Mouse (Mus musculus): Measurements from ENCODE around the gene Gatc. TPM values are rescaled to one million over a fixed set of nuclear protein-coding genes. Genes with fewer than 3 reads are reported as not detected.

Gene Gatc
- polyA plus RNA-seq, 1 experiment from 2014 or later = 37.0 TPM

GRCm38 (mm10) chr5:115326875-115327609, 13.9 kb downstream of the Gatc start, which contains the start of gene Srsf9:
TSS of gene Srsf9 (plus strand) at chr5:115327177.
- Histone ChIP-seq H3K9me3 (replicated peaks; ENCODE audit: control insufficient read depth, low read length) (no peaks in the 10 kb centered on the region), H3K27me3 (ENCODE audit: control insufficient read depth, insufficient read depth, low read length) (no peaks in the 10 kb centered on the region), H3K4me1 (ENCODE audit: control insufficient read depth, insufficient read depth, low read length) (peaks cover 5% of the 10 kb centered on the region; the same call in 1 of the 2 replicates), H3K36me3 (replicated peaks; ENCODE audit: control insufficient read depth, insufficient read depth, low read depth, low read length) (peaks cover 6% of the 10 kb centered on the region), H3K9ac (replicated peaks; ENCODE audit: low read length) (peak within 1 kb of the TSS; percentile 92), H3K4me3 (ENCODE audit: low read depth, low read length) (peak within 1 kb of the TSS; percentile 91), H3K4me2 (ENCODE audit: low read depth, low read length) (peak within 1 kb of the TSS; percentile 72), H3K27ac (replicated peaks; ENCODE audit: low read depth, low read length) (peak within 1 kb of the TSS; percentile 91)
- peak; percentile 95 for DNase-seq (ENCODE audit: low spot score)
- peak; percentile 91 for ATAC-seq (replicated peaks; ENCODE audit: insufficient number of reproducible peaks, low FRiP score, low TSS enrichment, low read depth)
- WGBS = 0% methylated on average over 79 of the region's 97 CpGs

DNA sequence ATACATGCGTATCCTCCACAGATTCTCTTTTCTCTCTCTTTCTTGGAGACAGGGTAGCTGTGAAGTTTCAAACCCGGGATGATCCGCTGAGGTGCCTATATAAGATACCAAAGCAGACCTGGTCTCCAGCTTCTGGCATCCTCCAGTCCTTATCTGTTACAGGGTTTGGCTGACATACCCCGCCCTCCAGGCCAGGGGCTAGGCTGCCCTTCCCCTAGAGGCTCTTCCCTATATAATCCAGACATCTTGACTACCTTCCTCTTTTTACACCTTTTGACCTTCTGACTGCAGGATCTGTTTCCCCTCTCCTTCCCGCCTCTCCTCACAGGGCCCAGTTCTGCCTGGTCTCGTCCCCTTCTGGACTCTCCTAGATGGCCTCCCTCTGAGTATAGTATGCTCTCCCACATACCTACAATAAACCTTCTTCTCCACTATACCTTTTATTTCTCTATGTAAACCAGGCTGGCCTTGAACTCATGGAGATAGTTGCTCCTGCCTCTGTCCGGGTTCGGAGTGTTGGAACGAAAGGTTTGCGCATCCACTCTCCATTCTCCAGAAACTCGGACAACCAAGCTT, 14.6 kb downstream of the Gatc start:
- 31% methylated on average over 11 of the region's 11 CpGs for WGBS
- Histone ChIP-seq H3K36me3 (replicated peaks; ENCODE audit: control insufficient read depth, insufficient read depth, low read depth, low read length) (peaks cover 4% of the 10 kb centered on the region), H3K27me3 (ENCODE audit: control insufficient read depth, insufficient read depth, low read length) (no peaks in the 10 kb centered on the region), H3K4me3 (ENCODE audit: low read depth, low read length) (peak overlapping the region; percentile 91), H3K4me1 (ENCODE audit: control insufficient read depth, insufficient read depth, low read length) (peaks cover 5% of the 10 kb centered on the region; the same call in 1 of the 2 replicates), H3K9ac (replicated peaks; ENCODE audit: low read length) (peak overlapping the region; percentile 92), H3K9me3 (replicated peaks; ENCODE audit: control insufficient read depth, low read length) (no peaks in the 10 kb centered on the region), H3K4me2 (ENCODE audit: low read depth, low read length) (peak overlapping the region; percentile 64), H3K27ac (replicated peaks; ENCODE audit: low read depth, low read length) (peak overlapping the region; percentile 91)
- ATAC-seq (replicated peaks; ENCODE audit: insufficient number of reproducible peaks, low FRiP score, low TSS enrichment, low read depth) (peak; percentile 60), DNase-seq (ENCODE audit: low spot score) (no peak)

GRCm38 (mm10) chr5:115319004-115319940, 21.7 kb downstream of the Gatc start:
- Histone ChIP-seq H3K4me3 (ENCODE audit: low read depth, low read length) (peak overlapping the region; percentile 28), H3K36me3 (replicated peaks; ENCODE audit: control insufficient read depth, insufficient read depth, low read depth, low read length) (no peaks in the 10 kb centered on the region), H3K27me3 (ENCODE audit: control insufficient read depth, insufficient read depth, low read length) (no peaks in the 10 kb centered on the region), H3K4me2 (ENCODE audit: low read depth, low read length) (peak overlapping the region; percentile 63), H3K27ac (replicated peaks; ENCODE audit: low read depth, low read length) (peak overlapping the region; percentile 22; the same call in 1 of the 2 replicates), H3K9me3 (replicated peaks; ENCODE audit: control insufficient read depth, low read length) (no peaks in the 10 kb centered on the region), H3K9ac (replicated peaks; ENCODE audit: low read length) (peak overlapping the region; percentile 42), H3K4me1 (ENCODE audit: control insufficient read depth, insufficient read depth, low read length) (peaks cover 11% of the 10 kb centered on the region)
- DNase-seq (ENCODE audit: low spot score) (peak; percentile 82), ATAC-seq (replicated peaks; ENCODE audit: insufficient number of reproducible peaks, low FRiP score, low TSS enrichment, low read depth) (peak; percentile 61; the same call in 1 of the 2 replicates)
- under 1% methylated on average over 22 of the region's 22 CpGs for WGBS

DNA sequence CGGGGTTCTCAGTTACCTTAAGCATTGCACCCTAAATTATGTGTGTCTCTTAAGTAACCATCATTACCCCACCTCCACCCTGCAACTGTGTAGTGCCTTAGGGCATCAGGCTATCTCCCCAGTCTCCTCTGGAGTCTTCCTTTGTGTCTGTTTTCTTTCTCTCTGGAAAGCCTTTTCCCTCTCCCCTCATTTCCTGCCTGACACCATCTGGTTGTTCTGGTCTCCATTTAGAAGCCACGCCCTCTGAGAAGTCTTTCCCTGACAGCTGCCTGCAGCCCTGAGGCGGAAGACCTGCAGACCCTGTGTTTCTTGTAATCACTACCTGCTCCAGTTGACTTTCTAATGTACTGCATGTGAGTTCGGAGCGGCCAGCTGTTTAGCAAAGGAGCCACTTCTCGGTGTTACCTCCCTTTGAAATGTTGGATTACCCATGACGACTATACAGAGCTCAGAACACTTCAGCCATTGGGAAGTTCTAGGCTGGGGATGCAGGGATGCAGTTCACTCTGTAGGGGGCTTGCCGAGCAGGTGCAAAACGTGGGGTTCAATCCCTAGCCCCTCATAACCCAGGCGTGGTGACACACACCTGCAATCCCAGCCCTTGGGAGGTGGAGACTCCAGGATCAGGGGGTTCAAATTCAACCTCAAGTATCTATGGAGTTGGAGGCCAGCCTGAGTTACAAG, 23.2 kb downstream of the Gatc start:
- H3K4me2 ChIP-seq (ENCODE audit: low read depth, low read length) = no peak overlapping the region

GRCm38 (mm10) chr5:115316968-115317644, 23.9 kb downstream of the Gatc start:
- Histone ChIP-seq H3K27ac (replicated peaks; ENCODE audit: low read depth, low read length) (peak overlapping the region; percentile 82), H3K36me3 (replicated peaks; ENCODE audit: control insufficient read depth, insufficient read depth, low read depth, low read length) (no peaks in the 10 kb centered on the region), H3K4me1 (ENCODE audit: control insufficient read depth, insufficient read depth, low read length) (peaks cover 11% of the 10 kb centered on the region), H3K9me3 (replicated peaks; ENCODE audit: control insufficient read depth, low read length) (no peaks in the 10 kb centered on the region), H3K4me3 (ENCODE audit: low read depth, low read length) (no peak overlapping the region), H3K27me3 (ENCODE audit: control insufficient read depth, insufficient read depth, low read length) (no peaks in the 10 kb centered on the region), H3K4me2 (ENCODE audit: low read depth, low read length) (no peak overlapping the region), H3K9ac (replicated peaks; ENCODE audit: low read length) (peak overlapping the region; percentile 53)
- 0 out of 2 replicates have a peak, but pooled peaks have one; percentile 40 for ATAC-seq (replicated peaks; ENCODE audit: insufficient number of reproducible peaks, low FRiP score, low TSS enrichment, low read depth)
- DNase-seq (ENCODE audit: low spot score) = peak; percentile 47
- WGBS = 7% methylated on average over 14 of the region's 14 CpGs

More for the DNA sequence above, 23.2 kb downstream of the Gatc start:
- Histone ChIP-seq H3K9me3 (replicated peaks; ENCODE audit: control insufficient read depth, low read length) (no peaks in the 10 kb centered on the region), H3K9ac (replicated peaks; ENCODE audit: low read length) (0 out of 2 replicates have a peak overlapping the region, but pooled peaks have one; percentile 23), H3K4me3 (ENCODE audit: low read depth, low read length) (no peak overlapping the region), H3K36me3 (replicated peaks; ENCODE audit: control insufficient read depth, insufficient read depth, low read depth, low read length) (no peaks in the 10 kb centered on the region), H3K4me1 (ENCODE audit: control insufficient read depth, insufficient read depth, low read length) (peaks cover 11% of the 10 kb centered on the region), H3K27ac (replicated peaks; ENCODE audit: low read depth, low read length) (peak overlapping the region; percentile 82), H3K27me3 (ENCODE audit: control insufficient read depth, insufficient read depth, low read length) (no peaks in the 10 kb centered on the region)
- ATAC-seq (replicated peaks; ENCODE audit: insufficient number of reproducible peaks, low FRiP score, low TSS enrichment, low read depth) (peak; percentile 70), DNase-seq (ENCODE audit: low spot score) (peak; percentile 82)
- WGBS = 2% methylated on average over 10 of the region's 10 CpGs

DNA sequence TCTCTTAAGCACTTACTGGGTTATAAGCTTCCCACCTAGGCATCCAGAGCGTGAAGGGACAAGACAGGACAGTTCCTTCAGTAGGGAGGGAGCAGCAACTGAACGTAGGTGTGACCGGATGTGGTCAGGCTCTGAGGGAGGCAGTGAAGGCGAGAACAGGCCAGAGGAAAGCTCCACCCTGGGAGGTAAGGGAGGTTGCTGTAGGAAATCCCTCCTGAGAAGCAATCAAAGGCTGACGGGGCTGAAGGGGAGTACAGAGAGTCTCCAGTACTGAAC, 27.4 kb downstream of the Gatc start:
- WGBS = 32% methylated on average over 5 of the region's 5 CpGs

More for the DNA sequence above, 27.4 kb downstream of the Gatc start:
- ATAC-seq (replicated peaks; ENCODE audit: insufficient number of reproducible peaks, low FRiP score, low TSS enrichment, low read depth) (no peak), DNase-seq (ENCODE audit: low spot score) (no peak)
- H3K36me3 ChIP-seq (replicated peaks; ENCODE audit: control insufficient read depth, insufficient read depth, low read depth, low read length) = no peaks in the 10 kb centered on the region
- no peak overlapping the region for H3K4me3 ChIP-seq (ENCODE audit: low read depth, low read length)
- H3K9ac ChIP-seq (replicated peaks; ENCODE audit: low read length) = no peak overlapping the region
- no peaks in the 10 kb centered on the region for H3K27me3 ChIP-seq (ENCODE audit: control insufficient read depth, insufficient read depth, low read length)
- no peak overlapping the region for H3K27ac ChIP-seq (replicated peaks; ENCODE audit: low read depth, low read length)
- H3K4me2 ChIP-seq (ENCODE audit: low read depth, low read length) = no peak overlapping the region
- H3K4me1 ChIP-seq (ENCODE audit: control insufficient read depth, insufficient read depth, low read length) = peaks cover 9% of the 10 kb centered on the region
- no peaks in the 10 kb centered on the region for H3K9me3 ChIP-seq (replicated peaks; ENCODE audit: control insufficient read depth, low read length)

All from embryonic facial prominence, embryonic 11.5 days (tissue).